Mouse (Mus musculus): Measurements from ENCODE around the gene Prkch. TPM values are rescaled to one million over a fixed set of nuclear protein-coding genes. Genes with fewer than 3 reads are reported as not detected.
A peak's percentile ranks its signal among the peaks of the same experiment; 100 is the strongest.
"Not testable (repeated sequence)": the region's sequence is repeated elsewhere in the genome, so short reads cannot be mapped to it uniquely, and the experiment has no call there.

Prkch gene
- total RNA-seq, 2 experiments from 2014 or later, result 3.2 to 3.7 TPM

- peak; percentile 39 to 52 for DNase-seq (ENCODE audit: low spot score in 2 of 2)
- Histone ChIP-seq H3K27ac (no peak overlapping the region), H3K4me3 (no peak overlapping the region)
- TF ChIP-seq CTCF (conservative IDR thresholded peaks at IDR 0.05), result no peak
Measured at GRCm38 (mm10) chr12:73558525-73559195, 25.9 kb upstream of the Prkch start.

GRCm38 (mm10) chr12:73560091-73560490 is 24.5 kb upstream of the Prkch start:
- peak; percentile 61 for TF ChIP-seq CTCF (conservative IDR thresholded peaks at IDR 0.05)
- no peak overlapping the region for H3K27ac ChIP-seq
- DNase-seq (ENCODE audit: low spot score in 2 of 2), result no peak
- H3K4me3 ChIP-seq, result no peak overlapping the region

GRCm38 (mm10) chr12:73563122-73563521 is 21.5 kb upstream of the Prkch start:
- not testable (repeated sequence) for DNase-seq (ENCODE audit: low spot score in 2 of 2); H3K4me3 ChIP-seq; H3K27ac ChIP-seq

- H3K4me3 ChIP-seq, result no peak overlapping the region
- no peak overlapping the region for H3K27ac ChIP-seq
- no peak for TF ChIP-seq CTCF (conservative IDR thresholded peaks at IDR 0.05)
- no peak for DNase-seq (ENCODE audit: low spot score in 2 of 2)
Measured at GRCm38 (mm10) chr12:73564176-73564575, 20.4 kb upstream of the Prkch start.

GRCm38 (mm10) chr12:73564795-73565619 is 19.6 kb upstream of the Prkch start:
- peak; percentile 84 for TF ChIP-seq CTCF (conservative IDR thresholded peaks at IDR 0.05)
- H3K4me3 ChIP-seq, result peak overlapping the region; percentile 44
- no peak overlapping the region for H3K27ac ChIP-seq
- DNase-seq (ENCODE audit: low spot score in 2 of 2), result peak in 1 of 2 experiments; percentile 23

- TF ChIP-seq CTCF (conservative IDR thresholded peaks at IDR 0.05), result no peak
- Histone ChIP-seq H3K4me3 (peak overlapping the region; percentile 44; the same call in 1 of the 2 replicates), H3K27ac (no peak overlapping the region)
- no peak for DNase-seq (ENCODE audit: low spot score in 2 of 2)
Measured at GRCm38 (mm10) chr12:73565620-73565969, 19.0 kb upstream of the Prkch start.

- no peak for TF ChIP-seq CTCF (conservative IDR thresholded peaks at IDR 0.05)
- no peak overlapping the region for H3K4me3 ChIP-seq
- H3K27ac ChIP-seq, result no peak overlapping the region
- DNase-seq (ENCODE audit: low spot score in 2 of 2), result no peak
Measured at GRCm38 (mm10) chr12:73574632-73575031, 10.0 kb upstream of the Prkch start.

- no peak for TF ChIP-seq CTCF (conservative IDR thresholded peaks at IDR 0.05)
- no peak overlapping the region for H3K27ac ChIP-seq
- DNase-seq (ENCODE audit: low spot score in 2 of 2), result no peak
Measured at GRCm38 (mm10) chr12:73578141-73578540, 6.5 kb upstream of the Prkch start.

GRCm38 (mm10) chr12:73580811-73581210 is 3.8 kb upstream of the Prkch start:
- DNase-seq (ENCODE audit: low spot score in 2 of 2), result no peak
- no peak for TF ChIP-seq CTCF (conservative IDR thresholded peaks at IDR 0.05)
- Histone ChIP-seq H3K27ac (no peak overlapping the region), H3K4me3 (no peak overlapping the region)

More at GRCm38 (mm10) chr12:73578141-73578540, 6.5 kb upstream of the Prkch start:
- no peak overlapping the region for H3K4me3 ChIP-seq

GRCm38 (mm10) chr12:73583318-73583717 is 1.3 kb upstream of the Prkch start:
- no peak for DNase-seq (ENCODE audit: low spot score in 2 of 2)
- Histone ChIP-seq H3K27ac (no peak overlapping the region), H3K4me3 (no peak overlapping the region)
- TF ChIP-seq CTCF (conservative IDR thresholded peaks at IDR 0.05), result no peak

- TF ChIP-seq CTCF (conservative IDR thresholded peaks at IDR 0.05), result peak; percentile 49
- Histone ChIP-seq H3K4me3 (peak overlapping the region; percentile 69), H3K27ac (no peak overlapping the region; the same call in 1 of the 2 replicates)
- DNase-seq (ENCODE audit: low spot score in 2 of 2), result no peak
Measured at GRCm38 (mm10) chr12:73583813-73584609, 585 bp upstream of the Prkch start.

- H3K27ac ChIP-seq, result peak overlapping the region; percentile 77
Measured at GRCm38 (mm10) chr12:73585241-73585801, 725 bp downstream of the Prkch start.

More at GRCm38 (mm10) chr12:73585241-73585801, 725 bp downstream of the Prkch start:
- H3K4me3 ChIP-seq, result peak overlapping the region; percentile 69
- DNase-seq (ENCODE audit: low spot score in 2 of 2), result no peak
- no peak for TF ChIP-seq CTCF (conservative IDR thresholded peaks at IDR 0.05)

Measured in layer of hippocampus, adult 2 months (tissue).